Mouse (Mus musculus) common myeloid progenitor, adult 5-6 weeks (primary cell): Measurements from ENCODE around the gene Prrc2c. TPM values are rescaled to one million over a fixed set of nuclear protein-coding genes. Genes with fewer than 3 reads are reported as not detected.

ENCODE experiments used
- total RNA-seq: library from RNA; stranded (forward); fragments of 200-1000, 187-1606 nt; gene quantifications from 2 replicates; pipeline ENCODE4 v1.2.3, GENCODE M21; 2017

The Prrc2c gene
- total RNA-seq, 1 experiment from 2014 or later: 253 TPM

Other genes with a start within 250 kb of the Prrc2c start
- 27.5 and 30.3 TPM in 2 replicates for gene Mettl13, start 192.0 kb downstream of the Prrc2c start, total RNA-seq
- gene Vamp4, start 170.0 kb downstream of the Prrc2c start, total RNA-seq: 11.4 and 19.4 TPM in 2 replicates
- gene Myoc, start 101.4 kb downstream of the Prrc2c start, total RNA-seq: not detected in 2 replicates
- gene Myocos, start 82.3 kb downstream of the Prrc2c start, total RNA-seq: not detected in 2 replicates
- not detected in 2 replicates for gene Fmo4, start 73.4 kb upstream of the Prrc2c start, total RNA-seq
- 0.23 TPM in 1 of 2 replicates, not detected in the other for gene Fmo1, start 126.1 kb upstream of the Prrc2c start, total RNA-seq
- gene Fmo2, start 158.2 kb upstream of the Prrc2c start, total RNA-seq: not detected in 2 replicates
- gene Fmo6, start 197.0 kb upstream of the Prrc2c start, total RNA-seq: not detected in 2 replicates
- not detected in 2 replicates for gene Fmo3, start 244.0 kb upstream of the Prrc2c start, total RNA-seq